Mouse (Mus musculus): ENCODE data around the gene Pln. TPM values are rescaled to one million over a fixed set of nuclear protein-coding genes. Genes with fewer than 3 reads are reported as not detected.
A peak's percentile ranks its signal among the peaks of the same experiment; 100 is the strongest.

The Pln gene
- polyA plus RNA-seq, 1 experiment from 2014 or later, result 6.4 TPM

DNA sequence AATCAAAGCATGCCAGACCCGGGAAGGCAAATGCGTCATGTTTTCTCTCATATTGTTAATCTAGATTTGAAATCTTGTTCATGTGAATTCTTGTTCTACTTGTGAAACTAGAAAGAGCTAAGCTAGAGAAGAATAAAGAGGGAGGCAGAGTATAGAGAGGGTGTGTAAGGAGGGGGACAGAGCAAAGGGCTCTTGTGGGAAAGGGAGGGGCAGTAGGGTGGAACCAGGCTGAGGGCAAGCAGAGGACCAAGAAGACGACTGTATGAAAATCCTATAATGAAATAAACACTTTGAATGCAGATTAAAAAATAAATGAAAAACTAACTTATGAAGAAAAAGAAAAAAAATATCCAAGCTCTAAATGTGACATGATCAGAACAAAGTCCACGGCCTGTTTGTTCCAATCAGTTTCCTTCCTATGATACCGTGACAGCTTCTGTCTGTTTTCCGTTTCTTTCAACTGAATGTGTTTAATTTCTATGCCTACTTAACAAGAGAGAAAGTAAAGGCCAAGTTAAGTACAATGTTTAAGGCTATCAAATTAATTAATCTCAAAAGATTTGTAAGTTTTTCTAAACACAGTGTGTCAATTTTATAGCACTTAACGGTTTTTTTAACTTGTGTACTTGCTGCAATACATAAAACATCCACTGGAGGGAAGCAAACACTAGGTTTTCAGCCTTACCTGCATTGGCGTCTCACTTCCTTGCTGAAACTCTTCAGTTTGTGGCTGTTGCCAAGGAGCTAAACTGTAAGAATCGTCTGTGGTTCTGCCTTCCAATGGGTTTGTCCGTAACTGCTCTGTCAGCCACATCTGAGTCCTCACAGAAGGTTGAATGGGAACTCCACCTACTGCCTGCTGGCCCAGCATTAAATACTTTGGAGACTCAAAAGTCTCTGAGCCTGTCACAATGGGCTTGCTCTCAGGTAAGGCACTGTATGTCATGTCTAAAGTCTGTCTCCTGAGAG lies 10.6 kb downstream of the Pln start:
- 55% methylated on average over 10 of the region's 10 CpGs for WGBS
- Histone ChIP-seq H3K27ac (ENCODE audit: low read depth, low read length) (no peak overlapping the region), H3K4me3 (ENCODE audit: low read depth, low read length) (no peak overlapping the region), H3K4me2 (replicated peaks; ENCODE audit: low read depth) (no peak overlapping the region), H3K27me3 (replicated peaks; ENCODE audit: control insufficient read depth, insufficient read depth, low read length) (no peaks in the 10 kb centered on the region), H3K4me1 (replicated peaks; ENCODE audit: control insufficient read depth, insufficient read depth, low read length) (no peaks in the 10 kb centered on the region), H3K9ac (ENCODE audit: low read depth, low read length) (no peak overlapping the region), H3K36me3 (ENCODE audit: control insufficient read depth, insufficient read depth) (peaks cover 6% of the 10 kb centered on the region; the same call in 1 of the 2 replicates), H3K9me3 (ENCODE audit: control insufficient read depth) (no peaks in the 10 kb centered on the region)
- TF ChIP-seq CTCF (IDR thresholded peaks at IDR 0.05; ENCODE audit: low read depth), result peak; percentile 85
- ATAC-seq, result 0 out of 2 replicates have a peak, but pooled peaks have one; percentile 31

DNA sequence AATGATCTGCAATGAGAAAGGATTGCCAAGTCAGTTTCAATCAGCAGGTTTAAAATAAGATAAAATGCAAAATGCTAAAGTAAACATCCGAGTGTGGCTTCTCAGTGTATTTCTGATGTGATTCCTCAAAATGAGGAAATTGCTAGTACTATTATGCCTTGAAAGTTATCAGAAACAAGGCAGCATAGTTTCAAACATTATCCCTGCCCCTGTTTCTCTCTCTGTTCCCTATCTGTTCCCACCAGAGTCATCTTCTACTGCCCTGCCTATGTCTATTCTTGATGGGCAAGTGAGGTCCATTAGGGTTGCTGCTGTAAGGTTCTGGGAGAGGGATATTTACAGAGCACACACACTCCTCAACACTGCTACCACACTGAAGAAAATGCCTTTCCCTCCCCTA lies 11.8 kb downstream of the Pln start:
- Histone ChIP-seq H3K9me3 (ENCODE audit: control insufficient read depth) (no peaks in the 10 kb centered on the region), H3K27me3 (replicated peaks; ENCODE audit: control insufficient read depth, insufficient read depth, low read length) (no peaks in the 10 kb centered on the region), H3K9ac (ENCODE audit: low read depth, low read length) (no peak overlapping the region), H3K4me2 (replicated peaks; ENCODE audit: low read depth) (no peak overlapping the region), H3K4me3 (ENCODE audit: low read depth, low read length) (no peak overlapping the region), H3K4me1 (replicated peaks; ENCODE audit: control insufficient read depth, insufficient read depth, low read length) (no peaks in the 10 kb centered on the region), H3K36me3 (ENCODE audit: control insufficient read depth, insufficient read depth) (peaks cover 6% of the 10 kb centered on the region; the same call in 1 of the 2 replicates), H3K27ac (ENCODE audit: low read depth, low read length) (no peak overlapping the region)
- ATAC-seq, result no peak
- no peak for TF ChIP-seq CTCF (IDR thresholded peaks at IDR 0.05; ENCODE audit: low read depth)
- 77% methylated on average over 1 of the region's 1 CpGs for WGBS

DNA sequence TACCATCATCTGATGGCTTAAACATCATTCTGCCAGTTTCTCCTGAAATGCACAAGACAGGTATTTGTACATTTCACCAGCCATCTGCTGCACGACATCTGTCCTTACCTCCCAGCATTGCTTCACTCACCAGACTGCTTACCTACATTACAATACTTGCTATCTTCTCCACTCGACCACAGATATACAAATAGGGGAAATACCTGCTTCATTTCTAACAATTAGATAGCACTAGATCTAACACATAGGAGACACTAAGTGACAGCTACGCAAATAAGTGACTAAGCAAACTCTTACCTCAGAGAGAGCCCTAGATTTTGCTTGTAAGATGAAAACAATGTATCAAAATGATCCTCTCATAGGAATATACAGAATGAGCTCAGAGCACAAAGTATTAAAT lies 16.2 kb downstream of the Pln start:
- no peak overlapping the region for H3K4me3 ChIP-seq (ENCODE audit: low read depth, low read length)
- no peak overlapping the region for H3K27ac ChIP-seq (ENCODE audit: low read depth, low read length)
- H3K36me3 ChIP-seq (ENCODE audit: control insufficient read depth, insufficient read depth), result peaks cover 8% of the 10 kb centered on the region
- 79% methylated on average over 3 of the region's 3 CpGs for WGBS
- H3K9me3 ChIP-seq (ENCODE audit: control insufficient read depth), result no peaks in the 10 kb centered on the region
- no peak for ATAC-seq
- no peaks in the 10 kb centered on the region for H3K27me3 ChIP-seq (replicated peaks; ENCODE audit: control insufficient read depth, insufficient read depth, low read length)
- no peak overlapping the region for H3K4me2 ChIP-seq (replicated peaks; ENCODE audit: low read depth)
- no peak overlapping the region for H3K9ac ChIP-seq (ENCODE audit: low read depth, low read length)
- H3K4me1 ChIP-seq (replicated peaks; ENCODE audit: control insufficient read depth, insufficient read depth, low read length), result no peaks in the 10 kb centered on the region
- no peak for TF ChIP-seq CTCF (IDR thresholded peaks at IDR 0.05; ENCODE audit: low read depth)

DNA sequence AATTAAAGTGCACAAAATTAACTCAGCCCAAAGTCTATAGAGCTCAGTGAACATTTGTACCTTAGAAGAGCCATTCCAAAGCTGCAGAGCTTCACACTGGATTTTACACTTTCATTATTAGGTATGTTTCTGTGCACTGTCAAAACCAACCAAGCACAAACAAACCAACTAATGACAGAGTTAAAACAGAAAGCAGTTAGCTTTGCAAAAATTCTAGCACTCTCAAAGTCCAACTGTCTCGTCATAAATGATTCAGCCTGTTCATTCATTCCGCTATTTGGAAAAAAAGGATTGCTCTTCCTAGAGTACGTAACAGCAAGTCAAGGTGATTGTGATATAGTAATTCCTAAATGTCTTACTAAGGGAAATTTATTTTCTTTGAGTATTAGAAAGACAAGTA lies 21.5 kb downstream of the Pln start:
- H3K27me3 ChIP-seq (replicated peaks; ENCODE audit: control insufficient read depth, insufficient read depth, low read length), result no peaks in the 10 kb centered on the region
- no peak for TF ChIP-seq CTCF (IDR thresholded peaks at IDR 0.05; ENCODE audit: low read depth)
- no peak overlapping the region for H3K4me3 ChIP-seq (ENCODE audit: low read depth, low read length)
- no peaks in the 10 kb centered on the region for H3K9me3 ChIP-seq (ENCODE audit: control insufficient read depth)
- no peak overlapping the region for H3K27ac ChIP-seq (ENCODE audit: low read depth, low read length)
- no peak for ATAC-seq
- H3K4me1 ChIP-seq (replicated peaks; ENCODE audit: control insufficient read depth, insufficient read depth, low read length), result no peaks in the 10 kb centered on the region
- peaks cover 4% of the 10 kb centered on the region; the same call in 1 of the 2 replicates for H3K36me3 ChIP-seq (ENCODE audit: control insufficient read depth, insufficient read depth)
- H3K9ac ChIP-seq (ENCODE audit: low read depth, low read length), result no peak overlapping the region
- 63% methylated on average over 3 of the region's 3 CpGs for WGBS
- H3K4me2 ChIP-seq (replicated peaks; ENCODE audit: low read depth), result no peak overlapping the region

DNA sequence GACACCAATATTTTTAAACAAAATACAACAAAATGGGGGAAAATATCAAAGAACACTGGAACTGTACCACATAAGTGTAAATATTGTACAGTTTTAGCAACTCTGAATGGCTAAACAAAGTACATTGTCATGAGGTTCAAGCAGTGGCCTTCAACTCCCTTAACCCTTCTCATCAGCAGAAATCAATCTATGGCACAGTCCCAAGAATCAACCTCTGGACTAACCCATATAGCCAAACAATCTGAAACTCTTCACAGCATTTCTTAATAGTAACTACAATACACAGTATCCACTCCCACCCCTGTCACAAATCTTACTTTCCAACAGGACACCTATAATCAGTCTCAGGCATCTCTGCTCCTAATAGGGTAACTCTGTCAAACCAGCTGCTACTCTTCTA lies 26.8 kb downstream of the Pln start:
- no peak for TF ChIP-seq CTCF (IDR thresholded peaks at IDR 0.05; ENCODE audit: low read depth)
- Histone ChIP-seq H3K9ac (ENCODE audit: low read depth, low read length) (no peak overlapping the region), H3K27me3 (replicated peaks; ENCODE audit: control insufficient read depth, insufficient read depth, low read length) (no peaks in the 10 kb centered on the region), H3K4me3 (ENCODE audit: low read depth, low read length) (no peak overlapping the region), H3K36me3 (ENCODE audit: control insufficient read depth, insufficient read depth) (no peaks in the 10 kb centered on the region), H3K4me2 (replicated peaks; ENCODE audit: low read depth) (no peak overlapping the region), H3K4me1 (replicated peaks; ENCODE audit: control insufficient read depth, insufficient read depth, low read length) (no peaks in the 10 kb centered on the region), H3K9me3 (ENCODE audit: control insufficient read depth) (0 out of 2 replicates have a peak, but pooled peaks cover 3% of the 10 kb centered on the region), H3K27ac (ENCODE audit: low read depth, low read length) (no peak overlapping the region)
- ATAC-seq, result no peak

DNA sequence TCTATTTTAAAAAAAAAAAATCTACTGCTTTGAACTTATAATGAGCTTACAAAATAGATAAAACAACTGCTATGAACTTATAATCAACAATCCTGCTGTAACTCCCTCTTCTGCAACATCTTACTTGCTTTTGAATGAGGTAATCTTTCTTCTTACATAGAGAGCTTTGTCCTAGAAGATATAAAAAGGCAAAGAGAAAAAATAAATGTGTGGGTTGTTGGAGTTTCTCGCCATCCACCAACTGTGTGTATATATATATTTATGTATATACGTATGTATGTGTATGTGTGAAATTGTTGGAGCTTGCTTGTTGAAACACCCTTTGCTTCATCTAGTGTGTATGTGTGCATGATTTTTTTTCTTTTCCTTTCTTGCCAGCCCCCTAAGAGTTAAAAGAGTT lies 29.8 kb downstream of the Pln start:
- ATAC-seq, result no peak
- Histone ChIP-seq H3K4me3 (ENCODE audit: low read depth, low read length) (no peak overlapping the region), H3K9ac (ENCODE audit: low read depth, low read length) (no peak overlapping the region), H3K4me2 (replicated peaks; ENCODE audit: low read depth) (no peak overlapping the region), H3K36me3 (ENCODE audit: control insufficient read depth, insufficient read depth) (no peaks in the 10 kb centered on the region), H3K9me3 (ENCODE audit: control insufficient read depth) (0 out of 2 replicates have a peak, but pooled peaks cover 9% of the 10 kb centered on the region), H3K27ac (ENCODE audit: low read depth, low read length) (no peak overlapping the region), H3K4me1 (replicated peaks; ENCODE audit: control insufficient read depth, insufficient read depth, low read length) (no peaks in the 10 kb centered on the region), H3K27me3 (replicated peaks; ENCODE audit: control insufficient read depth, insufficient read depth, low read length) (no peaks in the 10 kb centered on the region)
- WGBS, result 89% methylated on average over 2 of the region's 2 CpGs
- no peak for TF ChIP-seq CTCF (IDR thresholded peaks at IDR 0.05; ENCODE audit: low read depth)
